Mouse (Mus musculus) C2C12 (cell line): Measurements from ENCODE around the gene Elovl6.

Experiments
- CEBPB ChIP-seq: IDR thresholded peaks from one replicate; pipeline ENCODE4 v1.6.1; 2011; ENCODE audit warnings: low read depth, mild to moderate bottlenecking, control low read depth, moderate library complexity
- CTCF ChIP-seq: IDR thresholded peaks from one replicate; pipeline ENCODE4 v1.5.1; 2011; ENCODE audit not compliant: control insufficient read depth, insufficient read depth, insufficient read length
- USF1 ChIP-seq: IDR thresholded peaks from one replicate; pipeline ENCODE4 v1.6.1; 2011; ENCODE audit warnings: low read depth, mild to moderate bottlenecking, control low read depth, moderate library complexity

GRCm38 (mm10) chr3:129652476-129652875 lies 120.3 kb downstream of the Elovl6 start:
- TF ChIP-seq CTCF = no peak
- no peak for TF ChIP-seq USF1
- TF ChIP-seq CEBPB = no peak
